Mouse (Mus musculus) ES-E14 (cell line): ENCODE data around the gene Dock4. TPM values are rescaled to one million over a fixed set of nuclear protein-coding genes. Genes with fewer than 3 reads are reported as not detected.

Source experiments
- DNase-seq: peaks from one replicate; pipeline ENCODE4 v3.0.0-alpha.2; 2013; ENCODE audit warnings: low read depth, low spot score
- H3K27ac ChIP-seq: 2 replicates; pipeline ENCODE4 v1.5.1; 2012; ENCODE audit warnings: low read depth, mild to moderate bottlenecking, low read length, moderate library complexity, mixed read lengths; ENCODE audit not compliant: poor library complexity, insufficient read depth, severe bottlenecking
- H3K36me3 ChIP-seq: 2 replicates; pipeline ENCODE4 v1.6.1; 2012; ENCODE audit warnings: mild to moderate bottlenecking, low read length, moderate library complexity, mixed read lengths; ENCODE audit not compliant: control insufficient read depth, poor library complexity, insufficient read depth, severe bottlenecking
- H3K4me1 ChIP-seq, 2 experiments: fragments of 150-350 bp in 1 of 2; sonication (generic) in 1 of 2; 2 replicates each; pipeline ENCODE4 v1.6.1; 2012; ENCODE audit warnings: low read length in 2 of 2, mild to moderate bottlenecking in 1 of 2, mixed read lengths in 1 of 2; ENCODE audit not compliant: control insufficient read depth in 2 of 2, insufficient read depth in 2 of 2, poor library complexity in 1 of 2
- H3K4me3 ChIP-seq, 2 experiments: fragments of 150-350 bp in 1 of 2; sonication (generic) in 1 of 2; 2 replicates each; pipeline ENCODE4 v1.5.1; 2012; ENCODE audit warnings: low read length in 2 of 2, low read depth in 1 of 2, mild to moderate bottlenecking in 1 of 2, mixed read lengths in 1 of 2; ENCODE audit not compliant: insufficient read depth in 1 of 2, poor library complexity in 1 of 2, severe bottlenecking in 1 of 2
- H3K9ac ChIP-seq: 2 replicates; pipeline ENCODE4 v1.6.1; 2012; ENCODE audit warnings: low read depth, mild to moderate bottlenecking, low read length, mixed read lengths; ENCODE audit not compliant: poor library complexity, insufficient read depth, severe bottlenecking
- H3K9me3 ChIP-seq: fragments of 150-350 bp; sonication (generic); 2 replicates; pipeline ENCODE4 v1.6.1; 2012; ENCODE audit warnings: low read depth, mild to moderate bottlenecking, low read length; ENCODE audit not compliant: control insufficient read depth, insufficient read depth
- CHD2 ChIP-seq: IDR thresholded peaks from 2 replicates; pipeline ENCODE4 v1.6.1; 2014; ENCODE audit warnings: mild to moderate bottlenecking, low read depth, low read length, inconsistent platforms
- HCFC1 ChIP-seq: IDR thresholded peaks from 2 replicates; pipeline ENCODE4 v1.6.1; 2012; ENCODE audit warnings: low read length, inconsistent platforms, borderline replicate concordance; ENCODE audit not compliant: insufficient read depth
- MAFK ChIP-seq: IDR thresholded peaks from 2 replicates; pipeline ENCODE4 v1.6.1; 2014; ENCODE audit warnings: mild to moderate bottlenecking, low read depth, low read length, inconsistent platforms; ENCODE audit not compliant: insufficient read depth
- ZC3H11A ChIP-seq: IDR thresholded peaks from 2 replicates; pipeline ENCODE4 v1.6.1; 2012; ENCODE audit warnings: low read depth, mild to moderate bottlenecking, inconsistent platforms, low read length, borderline replicate concordance
- ZNF384 ChIP-seq: IDR thresholded peaks from 2 replicates; pipeline ENCODE4 v1.6.1; 2012; ENCODE audit warnings: low read depth, low read length, inconsistent platforms
- in situ Hi-C, 2 experiments: fragments of 600-800 bp; cut with MboI; formaldehyde crosslinking; loops; one replicate each; pipeline ENCODE4 v1.15.1; 2025; ENCODE audit warnings: low sequenced_read_pairs in 2 of 2, inconsistent platforms in 1 of 2; ENCODE audit not compliant: unreplicated experiment in 2 of 2
- total RNA-seq: library from RNA; depleted of rRNA; stranded (reverse); fragments of 300-350 nt; gene quantifications from 2 replicates; pipeline ENCODE4 v1.2.3, GENCODE M21; 2012

Dock4 gene
- total RNA-seq, 1 experiment, result 7.9 TPM

GRCm38 (mm10) chr12:40415312-40415925, 30.3 kb upstream of the Dock4 start:
- no peaks in the 10 kb centered on the region for H3K4me1 ChIP-seq
- in situ Hi-C loops, result no loop called here
- H3K27ac ChIP-seq, result no peak overlapping the region
- H3K36me3 ChIP-seq, result no peaks in the 10 kb centered on the region
- H3K9ac ChIP-seq, result no peak overlapping the region
- H3K9me3 ChIP-seq, result 0 out of 2 replicates have a peak, but pooled peaks cover 5% of the 10 kb centered on the region
- no peak for DNase-seq
- TF ChIP-seq HCFC1, result no peak
- TF ChIP-seq CHD2, result no peak
- TF ChIP-seq MAFK, result no peak
- no peak for TF ChIP-seq ZC3H11A
- no peak for TF ChIP-seq ZNF384
- H3K4me3 ChIP-seq, result no peak overlapping the region

DNA sequence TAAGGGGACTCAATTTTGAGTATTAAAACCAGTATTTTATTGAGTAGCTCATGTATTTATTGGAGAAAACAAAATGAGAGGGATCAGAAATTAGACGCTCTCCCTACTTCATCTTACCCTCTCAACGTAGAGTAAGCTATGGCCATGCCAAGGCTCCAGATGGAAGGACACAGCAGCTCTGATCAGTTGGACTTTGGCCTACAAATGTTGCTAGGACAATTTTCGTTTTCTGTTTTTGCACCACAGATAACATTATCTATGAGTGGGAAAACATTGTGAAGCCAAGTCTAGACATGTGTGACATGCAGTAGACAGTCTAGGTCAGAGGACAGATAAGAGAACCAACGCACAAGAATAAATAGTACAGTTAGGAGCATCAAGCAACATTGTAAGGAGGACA, 28.5 kb upstream of the Dock4 start:
- TF ChIP-seq ZC3H11A (no peak), CHD2 (no peak), ZNF384 (no peak), HCFC1 (no peak), MAFK (no peak)

DNA sequence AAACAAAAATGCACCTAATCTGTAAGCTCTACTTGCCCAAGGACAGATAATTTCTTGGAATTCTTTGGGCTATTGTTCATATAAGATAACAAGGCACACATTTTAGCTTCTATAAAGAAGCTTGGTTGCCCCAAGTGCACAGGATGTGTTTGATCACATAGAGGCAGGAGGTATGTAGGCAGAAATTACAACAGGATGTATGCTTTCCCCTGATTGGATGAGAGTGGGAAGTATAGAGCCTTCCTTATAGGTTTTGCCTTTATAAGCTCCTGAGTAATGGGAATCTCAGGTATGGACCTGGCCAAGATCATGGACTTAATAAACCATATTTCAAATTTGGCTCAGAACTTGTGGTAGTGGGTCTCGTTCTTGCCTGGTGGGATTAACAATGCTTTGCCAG, 20.8 kb upstream of the Dock4 start:
- Histone ChIP-seq H3K4me1 (no peaks in the 10 kb centered on the region), H3K27ac (no peak overlapping the region), H3K4me3 (no peak overlapping the region), H3K9me3 (no peaks in the 10 kb centered on the region), H3K9ac (no peak overlapping the region), H3K36me3 (no peaks in the 10 kb centered on the region; the same call in 1 of the 2 replicates)
- in situ Hi-C loops, result no loop called here
- no peak for DNase-seq
- TF ChIP-seq CHD2, result no peak
- no peak for TF ChIP-seq ZC3H11A
- TF ChIP-seq MAFK, result no peak
- no peak for TF ChIP-seq HCFC1
- no peak for TF ChIP-seq ZNF384

More for the DNA sequence above, 28.5 kb upstream of the Dock4 start:
- no peak overlapping the region for H3K27ac ChIP-seq
- 0 out of 2 replicates have a peak, but pooled peaks cover 2% of the 10 kb centered on the region for H3K9me3 ChIP-seq
- no peak overlapping the region for H3K9ac ChIP-seq
- DNase-seq, result no peak
- H3K36me3 ChIP-seq, result no peaks in the 10 kb centered on the region
- in situ Hi-C loops, result no loop called here
- no peak overlapping the region for H3K4me3 ChIP-seq
- no peaks in the 10 kb centered on the region for H3K4me1 ChIP-seq

- Histone ChIP-seq H3K36me3 (no peaks in the 10 kb centered on the region; the same call in 1 of the 2 replicates), H3K27ac (no peak overlapping the region), H3K4me1 (no peaks in the 10 kb centered on the region), H3K4me3 (no peak overlapping the region), H3K9me3 (no peaks in the 10 kb centered on the region), H3K9ac (no peak overlapping the region)
- in situ Hi-C loops, result no loop called here
- DNase-seq, result no peak
- TF ChIP-seq CHD2 (no peak), HCFC1 (no peak)
Observed at GRCm38 (mm10) chr12:40427606-40428005, 18.1 kb upstream of the Dock4 start.

GRCm38 (mm10) chr12:40429976-40430375, 15.8 kb upstream of the Dock4 start:
- TF ChIP-seq HCFC1, result no peak
- TF ChIP-seq ZNF384, result no peak
- TF ChIP-seq MAFK, result no peak
- TF ChIP-seq ZC3H11A, result no peak
- TF ChIP-seq CHD2, result no peak
- no peaks in the 10 kb centered on the region for H3K9me3 ChIP-seq
- H3K36me3 ChIP-seq, result no peaks in the 10 kb centered on the region; the same call in 1 of the 2 replicates
- in situ Hi-C loops, result no loop called here
- no peak overlapping the region for H3K9ac ChIP-seq
- H3K27ac ChIP-seq, result no peak overlapping the region
- DNase-seq, result no peak
- H3K4me1 ChIP-seq, result no peaks in the 10 kb centered on the region
- H3K4me3 ChIP-seq, result no peak overlapping the region
